Mouse (Mus musculus) C2C12 (cell line): ENCODE results near the gene Plrg1.

Experiments
- CTCF ChIP-seq: IDR thresholded peaks from one replicate; pipeline ENCODE4 v1.5.1; 2011; ENCODE audit not compliant: control insufficient read depth, insufficient read depth, insufficient read length
- FOSL1 ChIP-seq: IDR thresholded peaks from one replicate; pipeline ENCODE4 v1.8.0; 2011; ENCODE audit warnings: mild to moderate bottlenecking, low read length; ENCODE audit not compliant: poor library complexity, insufficient read depth, severe bottlenecking
- MAX ChIP-seq: IDR thresholded peaks from one replicate; pipeline ENCODE4 v1.6.1; 2011; ENCODE audit warnings: mild to moderate bottlenecking, control low read depth
- MYOD1 ChIP-seq: IDR thresholded peaks from one replicate; pipeline ENCODE4 v1.6.1; 2011; ENCODE audit warnings: low read depth; ENCODE audit not compliant: control insufficient read depth, insufficient read length
- MYOG ChIP-seq: IDR thresholded peaks from one replicate; pipeline ENCODE4 v1.6.1; 2011; ENCODE audit not compliant: control insufficient read depth, insufficient read length; ENCODE audit errors: extremely low read depth
- USF1 ChIP-seq: IDR thresholded peaks from one replicate; pipeline ENCODE4 v1.6.1; 2011; ENCODE audit warnings: low read depth, mild to moderate bottlenecking, control low read depth, moderate library complexity

DNA sequence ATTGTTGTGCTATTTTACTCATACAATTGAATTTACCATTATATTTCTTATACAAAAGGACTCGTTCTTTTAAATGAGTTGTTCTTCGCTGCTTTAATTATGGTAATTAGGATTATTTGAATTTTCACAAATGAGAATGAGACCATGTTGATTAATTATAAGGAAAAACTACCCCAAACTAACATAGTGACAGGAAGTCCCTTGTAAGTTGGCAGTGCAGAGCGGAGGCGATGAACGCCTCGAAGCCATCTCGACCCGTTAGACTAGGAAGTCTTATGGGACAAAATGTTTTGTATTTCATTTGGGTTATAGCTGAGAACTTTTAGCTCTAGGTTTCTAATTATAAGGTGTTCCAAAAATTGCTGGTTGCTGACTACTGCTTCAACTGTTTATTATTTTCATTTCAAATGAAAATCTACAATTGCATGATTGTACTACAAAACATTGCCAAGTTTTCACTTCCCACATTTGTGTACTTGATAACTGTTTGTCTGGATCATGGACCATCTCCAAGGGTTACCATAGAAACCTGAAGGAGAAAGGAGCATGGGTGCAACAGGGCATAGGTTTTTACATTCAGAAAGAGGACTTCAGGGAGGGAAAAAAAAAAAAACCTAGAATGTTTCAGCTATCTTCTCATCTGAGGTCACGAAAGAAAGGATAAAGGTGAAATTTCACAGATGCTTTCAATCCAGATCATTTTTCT, 27.6 kb upstream of the Plrg1 start:
- TF ChIP-seq USF1 (no peak), CTCF (no peak), FOSL1 (no peak), MYOG (no peak), MAX (no peak), MYOD1 (no peak)
